Mouse (Mus musculus) liver, embryonic 14.5 days (tissue): ENCODE data around the gene Nectin2.

ENCODE experiments used
- CTCF ChIP-seq: IDR thresholded peaks from 2 replicates; pipeline ENCODE4 v1.5.1; 2016; ENCODE audit warnings: antibody characterized with exemption, low read depth, control low read depth
- EP300 ChIP-seq: IDR thresholded peaks from 2 replicates; pipeline ENCODE4 v1.6.1; 2016; ENCODE audit warnings: antibody characterized with exemption, low read depth

DNA sequence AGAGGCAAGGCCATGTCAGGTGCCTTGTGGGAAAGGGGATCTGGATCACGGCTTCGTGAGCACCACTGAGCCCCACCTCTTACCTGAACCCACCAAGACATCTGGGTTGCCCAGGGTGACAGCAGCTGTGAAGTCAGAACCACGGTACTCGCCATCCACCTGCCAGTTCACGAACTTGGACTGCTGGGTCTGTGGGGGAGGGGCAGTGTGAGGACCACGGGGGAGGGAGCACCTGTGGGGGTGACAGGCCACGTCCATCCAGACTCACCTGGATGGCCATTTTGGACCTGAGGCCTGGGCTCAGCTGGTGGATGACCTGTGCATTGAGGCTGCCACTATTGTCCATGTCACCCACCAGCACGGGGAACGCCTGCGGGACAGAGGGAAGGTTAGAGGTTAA, 39.6 kb downstream of the Nectin2 start:
- no peak for TF ChIP-seq CTCF
- TF ChIP-seq EP300: no peak
